Mouse (Mus musculus) gastrocnemius, postnatal 36 days (tissue): ENCODE results near the gene Aamp. TPM values are rescaled to one million over a fixed set of nuclear protein-coding genes. Genes with fewer than 3 reads are reported as not detected.
"Not testable (repeated sequence)": the region's sequence is repeated elsewhere in the genome, so short reads cannot be mapped to it uniquely, and the experiment has no call there.

ENCODE experiments used
- DNase-seq, 2 experiments: peaks; one replicate each; pipeline ENCODE4 v3.0.0; 2022
- intact Hi-C: fragments of 180-260 bp; cut with DNase I; formaldehyde crosslinking; loops from one replicate; pipeline ENCODE4 v1.15.1; 2025
- total RNA-seq, 2 experiments: library from RNA; stranded (reverse); gene quantifications; 2 replicates each; pipeline ENCODE4 v1.2.3; 2021

Gene Aamp
- total RNA-seq, 2 experiments from 2014 or later: 64.7 to 71.3 TPM

GRCm38 (mm10) chr1:74303509-74304338, 19.2 kb upstream of the Aamp start:
- intact Hi-C loops: no loop called here
- DNase-seq: peak; percentile 78 to 85

- no peak for DNase-seq
- intact Hi-C loops: no loop called here
These were observed 18.3 kb upstream of the Aamp start for GRCm38 (mm10) chr1:74302835-74303234.

GRCm38 (mm10) chr1:74302229-74302628, 17.7 kb upstream of the Aamp start:
- DNase-seq: no peak
- intact Hi-C loops: no loop called here

- intact Hi-C loops: no loop called here
- no peak for DNase-seq
These were observed 16.0 kb upstream of the Aamp start for GRCm38 (mm10) chr1:74300347-74301110.

DNA sequence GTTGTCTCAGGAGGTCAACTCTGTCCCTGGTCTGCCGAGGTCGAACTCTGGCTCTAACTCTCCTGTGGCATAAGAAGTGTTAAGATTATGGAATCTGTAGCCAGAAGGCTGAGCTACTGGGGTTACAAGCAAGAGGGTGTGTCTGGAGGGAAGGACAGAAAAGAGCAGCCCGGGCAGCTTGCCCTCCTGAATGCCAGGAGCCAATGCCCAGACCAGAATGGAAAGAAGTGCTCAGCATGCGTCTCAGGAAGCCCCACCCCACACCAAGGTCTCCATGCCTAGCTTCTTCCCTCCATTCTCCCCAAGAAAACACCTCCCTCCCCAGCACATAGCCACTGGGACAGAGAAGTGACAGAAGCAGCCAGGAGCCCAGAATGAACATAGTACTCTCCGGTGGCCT, 14.5 kb upstream of the Aamp start:
- intact Hi-C loops: no loop called here
- DNase-seq: peak; percentile 66

DNA sequence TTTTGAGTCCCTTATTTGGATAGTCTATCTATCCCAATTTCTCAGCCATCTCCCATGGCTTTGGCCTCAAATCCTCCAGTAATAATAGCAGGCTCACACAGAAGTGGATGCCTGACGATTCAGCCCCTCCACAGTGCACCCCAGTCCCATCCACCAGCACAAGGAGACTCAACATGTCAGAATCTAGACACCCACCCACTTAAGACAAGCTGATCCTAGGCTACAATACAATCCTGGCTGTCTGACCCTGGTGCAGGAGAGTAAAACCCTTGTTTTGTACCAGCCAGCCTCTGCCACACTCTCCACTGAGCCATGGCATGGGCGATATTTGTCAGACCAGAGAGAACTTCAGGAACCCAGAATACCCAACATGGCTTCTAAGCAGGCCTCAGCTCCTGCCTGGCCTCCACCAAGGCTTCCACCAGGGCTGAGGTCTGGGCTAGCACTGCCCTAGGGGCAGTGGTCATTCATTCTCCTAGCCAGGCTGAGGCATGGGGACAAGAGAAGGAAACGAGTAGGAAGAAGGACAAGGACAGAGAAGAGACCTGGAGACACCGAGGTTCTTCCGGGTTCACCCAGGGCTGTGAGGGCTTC, 13.7 kb upstream of the Aamp start:
- intact Hi-C loops: no loop called here
- DNase-seq: no peak

- intact Hi-C loops: no loop called here
- DNase-seq: peak in 1 of 2 experiments; percentile 44
These were observed 12.7 kb upstream of the Aamp start for GRCm38 (mm10) chr1:74297269-74297668.

- intact Hi-C loops: no loop called here
- no peak for DNase-seq
These were observed 11.9 kb upstream of the Aamp start for GRCm38 (mm10) chr1:74296477-74296876.

GRCm38 (mm10) chr1:74295456-74296171, 11.1 kb upstream of the Aamp start:
- DNase-seq: peak; percentile 93 to 94
- intact Hi-C loops: no loop called here

- intact Hi-C loops: no loop called here
These were observed 10.4 kb upstream of the Aamp start for GRCm38 (mm10) chr1:74294733-74295455.

GRCm38 (mm10) chr1:74294090-74294643, 9.6 kb upstream of the Aamp start:
- intact Hi-C loops: no loop called here
- DNase-seq: no peak

More at GRCm38 (mm10) chr1:74294733-74295455, 10.4 kb upstream of the Aamp start:
- no peak for DNase-seq

DNA sequence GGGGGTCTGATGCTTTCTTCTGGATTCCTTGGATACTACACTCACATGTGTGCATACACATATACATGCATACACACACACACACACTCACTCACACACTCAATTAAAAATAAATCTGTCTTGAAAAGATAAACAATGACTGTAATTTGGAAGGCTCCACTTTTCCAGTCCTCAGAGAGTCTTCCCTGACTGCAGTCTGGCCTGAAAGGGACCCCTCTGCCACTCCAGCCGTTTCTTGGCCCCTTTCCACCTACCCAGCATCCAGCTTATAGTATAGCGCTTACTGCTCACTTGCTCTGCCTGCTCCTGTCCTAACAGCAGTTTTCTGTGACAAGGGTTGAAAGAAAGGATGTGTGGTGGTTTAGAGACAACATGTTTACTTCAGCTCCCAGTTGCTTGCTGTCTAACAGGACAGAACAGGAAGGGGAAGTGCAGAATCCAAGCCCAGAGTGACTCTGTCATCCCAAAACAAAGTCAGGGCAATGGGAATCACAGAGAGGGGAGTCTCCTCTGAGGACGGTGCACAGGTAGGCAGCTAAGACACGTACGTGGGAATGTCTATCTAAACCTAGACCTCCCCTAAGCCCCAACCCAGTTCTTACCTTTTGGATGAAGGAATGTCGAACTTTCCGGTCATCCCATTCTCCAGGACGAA, 8.9 kb upstream of the Aamp start:
- intact Hi-C loops: no loop called here
- no peak for DNase-seq

DNA sequence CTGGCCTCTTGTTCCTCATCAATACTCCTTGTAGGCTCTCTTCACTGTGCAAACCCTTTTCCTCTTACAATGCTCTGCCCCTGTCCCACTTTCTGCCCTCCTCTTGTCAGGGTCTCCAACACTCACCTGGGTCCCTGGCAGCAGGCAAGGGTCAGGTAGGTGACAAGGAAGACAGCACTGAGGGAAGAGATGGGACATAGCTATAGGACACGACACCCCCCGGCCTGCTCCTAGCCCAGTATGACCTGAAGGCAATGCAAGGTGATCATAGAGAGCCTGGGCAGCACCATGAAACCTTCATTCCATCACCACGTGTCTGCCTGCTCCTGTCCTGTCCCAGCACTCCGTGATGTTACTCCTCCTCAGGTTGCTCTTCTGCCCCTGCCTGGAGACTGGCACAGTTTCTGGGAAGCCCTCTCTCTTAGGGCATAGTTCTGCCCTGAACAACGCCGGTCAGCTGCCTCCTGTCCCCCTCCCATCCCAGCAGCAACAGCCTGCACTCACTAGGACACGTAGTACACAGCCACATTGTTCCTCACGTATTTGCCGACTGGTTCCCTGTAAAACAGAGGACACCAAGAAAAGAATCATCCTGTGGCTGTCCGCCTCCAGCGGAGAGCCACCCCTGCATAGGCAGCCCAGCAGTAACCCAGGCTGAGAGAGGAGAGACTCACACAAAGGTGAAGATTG, 7.9 kb upstream of the Aamp start:
- intact Hi-C loops: no loop called here
- DNase-seq: no peak

DNA sequence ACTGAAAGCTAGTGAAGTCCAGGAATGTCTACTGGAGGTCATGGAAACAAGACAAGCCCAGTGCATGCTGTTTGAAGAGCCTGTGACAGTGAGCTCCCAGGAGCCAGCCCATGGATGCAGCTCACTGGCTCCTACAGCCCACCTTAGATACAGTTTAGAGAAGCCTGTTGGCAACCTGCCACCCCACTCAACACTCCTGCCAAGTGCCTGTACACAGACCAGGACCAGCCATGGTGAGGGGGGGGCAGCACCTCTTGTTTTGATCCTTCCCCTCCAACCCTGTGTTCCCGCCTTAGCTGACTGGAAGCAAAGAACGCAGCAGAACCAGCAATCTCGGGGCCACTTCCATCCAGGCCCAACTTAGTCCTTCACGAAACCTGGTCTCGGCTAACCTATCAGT, 5.6 kb upstream of the Aamp start:
- intact Hi-C loops: no loop called here
- DNase-seq: no peak

DNA sequence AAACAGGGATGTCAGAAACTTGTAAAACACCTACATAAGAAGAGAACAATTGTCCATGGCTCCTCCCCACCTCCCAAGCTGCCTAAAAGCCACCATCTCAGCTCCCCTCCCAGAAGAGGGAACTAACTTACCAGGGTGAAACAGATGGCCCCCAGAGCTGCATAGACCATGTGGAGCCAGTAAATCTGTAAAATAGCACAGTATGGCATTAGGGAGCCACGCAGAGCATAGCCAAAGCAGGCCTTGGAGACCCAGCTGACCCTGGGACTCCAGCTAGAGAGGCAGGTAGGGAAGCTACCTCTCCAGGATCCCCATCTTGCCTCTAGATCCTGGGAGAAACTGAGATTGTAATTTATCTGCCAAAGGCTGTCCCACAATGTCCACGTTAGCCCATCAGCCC, 5.2 kb upstream of the Aamp start:
- intact Hi-C loops: loop anchor here (10.0 kb wide), 1 partner anchor 165 kb away; no protein-coding TSS in a partner anchor
- no peak for DNase-seq

DNA sequence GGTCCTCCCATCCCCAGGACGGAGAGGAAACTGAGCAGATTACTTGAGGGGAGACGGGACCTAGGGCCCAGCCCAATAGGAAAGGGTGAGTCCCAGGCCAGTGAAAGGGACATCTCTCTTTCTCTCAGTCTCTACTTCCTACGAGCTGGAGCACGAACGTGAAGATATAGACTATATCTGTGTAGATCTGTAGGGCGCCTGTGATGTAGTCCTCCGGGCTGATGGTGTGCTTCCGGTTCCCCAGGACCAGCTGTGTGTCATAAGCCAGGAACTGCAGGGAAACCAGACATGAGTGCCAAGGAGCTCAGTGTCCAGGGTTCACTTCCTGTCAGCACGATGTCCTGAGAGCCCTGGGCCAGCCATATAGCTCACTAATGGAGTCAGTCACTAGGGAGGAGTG, 4.7 kb upstream of the Aamp start:
- DNase-seq: no peak
- intact Hi-C loops: loop anchor here (10.0 kb wide), 1 partner anchor 166 kb away; no protein-coding TSS in a partner anchor

GRCm38 (mm10) chr1:74288327-74288726, 3.8 kb upstream of the Aamp start:
- DNase-seq: no peak
- intact Hi-C loops: loop anchor here (10.0 kb wide), 1 partner anchor 166 kb away; no protein-coding TSS in a partner anchor

GRCm38 (mm10) chr1:74286869-74287607, 2.5 kb upstream of the Aamp start:
- intact Hi-C loops: loop anchor here (10.0 kb wide), 1 partner anchor 168 kb away; no protein-coding TSS in a partner anchor
- DNase-seq: not testable (repeated sequence)
